Mouse (Mus musculus) T-cell, adult 2 months (primary cell): Measurements from ENCODE around the gene Crkl.

ENCODE experiments used
- DNase-seq: peaks from one replicate; pipeline ENCODE4 v3.0.0; 2022; ENCODE audit warnings: low spot score

Crkl gene

DNA sequence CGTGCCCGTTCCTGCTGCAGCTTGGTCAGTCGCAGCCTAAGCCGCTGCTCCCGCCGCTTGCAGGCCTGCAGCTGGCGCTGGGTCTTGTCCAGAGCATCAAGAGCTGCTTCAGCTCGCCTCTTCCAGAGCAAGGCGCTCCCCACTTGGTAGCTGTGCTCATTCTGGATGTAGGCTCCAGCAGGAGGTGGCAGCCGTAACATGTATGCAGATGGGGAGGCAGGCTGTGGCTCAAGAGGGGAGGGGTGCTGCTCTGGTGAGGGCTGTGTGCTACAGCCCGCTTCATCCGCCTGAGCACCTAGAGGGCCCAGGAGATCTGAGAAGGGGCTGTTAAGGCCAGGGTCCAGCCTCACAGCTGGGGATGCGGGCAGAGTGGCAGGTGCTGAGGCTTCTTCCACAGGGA lies 76.5 kb downstream of the Crkl start:
- no peak for DNase-seq

DNA sequence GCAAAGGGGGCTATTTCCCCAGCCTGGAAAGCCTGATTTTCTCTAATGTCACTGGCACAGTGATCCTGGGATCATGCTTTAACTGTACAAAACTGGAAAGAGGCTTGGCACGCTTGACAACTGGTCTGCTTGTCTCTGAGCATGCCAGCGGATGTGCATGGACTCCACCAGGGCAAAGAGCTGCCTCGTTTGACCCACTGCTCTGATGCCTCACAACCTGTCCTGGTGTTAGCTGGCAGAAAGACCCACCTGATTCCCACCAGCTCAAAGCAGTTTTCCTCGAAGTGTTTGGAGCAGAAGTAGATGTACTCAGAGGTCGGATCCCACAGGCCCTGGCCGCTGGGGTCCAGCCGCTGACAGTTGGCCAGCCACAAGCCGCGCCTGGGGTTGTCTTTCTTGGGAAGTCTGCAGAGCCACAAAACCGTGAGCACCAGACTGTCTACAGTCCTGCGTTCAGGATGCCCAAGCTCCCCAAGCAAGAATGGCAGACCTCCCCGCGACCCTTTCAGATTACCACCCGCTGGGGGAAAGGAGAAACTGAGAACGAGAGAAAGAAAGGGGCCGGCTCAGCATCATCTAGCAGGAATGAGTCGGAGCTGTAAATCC lies 78.3 kb downstream of the Crkl start:
- no peak for DNase-seq

DNA sequence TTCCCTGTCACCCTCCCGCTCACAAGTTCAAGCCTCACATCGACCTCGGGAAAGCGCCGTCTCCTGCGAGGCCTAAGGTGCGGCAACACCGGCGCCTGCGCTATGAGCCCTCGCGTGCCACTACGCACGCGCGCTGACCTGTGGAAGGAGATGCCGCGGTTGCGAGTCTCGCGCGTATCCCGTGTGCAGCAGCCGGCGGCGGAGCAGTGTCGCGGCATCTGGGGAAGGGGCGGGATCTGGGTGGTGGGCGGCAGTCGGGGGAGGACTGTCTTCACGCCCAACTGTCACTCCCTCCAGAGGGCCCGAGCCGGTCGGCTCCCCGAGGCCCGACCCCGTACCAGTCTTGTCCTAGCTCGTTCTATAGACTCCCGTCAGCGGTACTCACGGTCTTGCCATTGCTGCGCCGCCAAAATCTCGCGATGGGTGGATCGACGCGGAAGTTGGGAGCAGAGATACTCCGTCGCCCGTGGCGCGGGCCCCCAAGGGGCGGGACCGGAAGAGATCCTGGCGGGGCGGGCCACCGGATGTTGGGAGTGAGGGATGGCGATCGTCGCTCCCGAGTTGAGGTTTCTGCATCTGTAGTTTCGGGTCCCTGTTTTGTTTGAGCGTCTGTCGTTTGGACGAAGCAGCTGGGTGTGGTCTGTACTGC lies 79.0 kb downstream of the Crkl start, which contains the start of gene Thap7:
TSS of gene Thap7 (minus strand) at position 497 of the 649 bp plus-strand sequence.
- peak; percentile 95 for DNase-seq

DNA sequence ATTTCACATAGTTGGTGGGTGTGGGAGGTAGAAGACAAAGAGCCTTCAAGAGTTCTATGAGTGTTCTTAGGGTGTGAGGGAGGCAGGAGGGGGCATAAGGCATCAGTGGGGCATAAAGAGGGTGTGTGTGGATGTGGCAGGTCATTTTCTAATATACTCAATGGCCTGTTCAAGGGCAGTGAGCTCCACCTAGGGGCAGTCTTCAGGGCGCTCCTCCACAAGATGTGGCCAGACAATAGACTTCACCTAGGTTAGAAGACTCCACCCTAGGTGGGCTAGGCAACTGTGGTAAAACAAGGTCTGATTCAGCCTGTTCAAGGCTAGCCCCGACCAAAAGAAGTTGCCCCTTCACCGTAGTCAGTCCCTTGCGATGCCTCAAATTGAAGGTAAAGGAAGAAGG lies 80.5 kb downstream of the Crkl start:
- no peak for DNase-seq

DNA sequence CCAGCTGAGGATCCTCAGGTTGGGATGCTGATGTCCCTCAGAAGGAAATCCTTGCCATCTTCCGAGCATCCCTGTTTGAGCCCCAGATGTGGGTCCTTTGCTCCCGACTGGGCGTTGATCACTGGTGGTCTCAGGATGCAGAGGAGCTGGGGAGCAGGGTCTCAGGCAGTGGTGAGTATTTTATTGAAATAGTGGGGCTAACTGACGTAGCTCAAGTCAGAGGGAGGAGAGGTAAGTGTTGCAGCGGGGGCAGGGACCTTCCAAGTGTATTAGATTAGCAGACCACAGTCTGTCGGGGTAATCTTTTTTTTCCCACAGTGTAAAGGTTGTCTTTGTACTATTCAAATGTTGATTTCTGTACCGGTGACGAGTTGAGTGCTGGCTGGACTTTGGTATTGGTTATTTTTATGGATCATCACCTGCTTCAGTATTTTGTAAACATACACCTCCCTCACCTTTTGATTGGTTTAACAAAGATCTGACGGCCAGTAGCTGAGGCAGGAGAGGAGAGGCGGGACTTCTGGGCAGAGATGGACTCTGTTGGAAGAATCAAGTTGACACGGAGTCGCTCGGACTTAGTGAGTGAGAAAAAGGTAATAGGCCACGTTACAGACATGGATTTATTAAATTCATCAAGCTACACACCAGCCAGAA lies 81.0 kb downstream of the Crkl start:
- no peak for DNase-seq

DNA sequence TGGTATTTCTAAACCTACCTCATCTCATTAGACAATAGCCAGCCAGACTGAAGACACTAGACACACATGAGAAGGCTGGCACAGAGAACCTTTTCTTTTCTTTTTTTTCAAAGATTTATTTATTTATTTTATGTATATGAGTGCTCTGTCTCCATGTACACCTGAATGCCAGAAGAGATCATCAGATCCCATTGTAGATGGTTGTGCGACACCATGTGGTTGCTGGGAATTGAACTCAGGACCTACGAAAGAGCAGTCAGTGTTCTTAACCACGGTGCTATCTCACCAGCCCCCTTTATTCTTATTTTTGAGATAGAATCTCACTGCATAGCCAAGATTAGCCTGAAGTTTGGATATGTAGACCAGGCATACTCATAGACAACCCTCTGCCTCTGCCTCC lies 84.8 kb downstream of the Crkl start:
- peak; percentile 34 for DNase-seq
